Mouse (Mus musculus) bone marrow, adult 2 months (tissue): ENCODE data around the gene Ppp2r5d. TPM values are rescaled to one million over a fixed set of nuclear protein-coding genes. Genes with fewer than 3 reads are reported as not detected.

Experiments
- H3K27ac ChIP-seq: fragments of 200-500 bp; 2 replicates; pipeline ENCODE4 v1.5.1; 2012; ENCODE audit warnings: low read depth, mild to moderate bottlenecking, control low read depth, inconsistent platforms, low read length; ENCODE audit not compliant: control insufficient read depth, poor library complexity, insufficient read depth
- H3K4me1 ChIP-seq: fragments of 200-500 bp; 2 replicates; pipeline ENCODE4 v1.6.1; 2011; ENCODE audit warnings: low read length; ENCODE audit not compliant: control insufficient read depth, insufficient read depth
- H3K4me3 ChIP-seq: fragments of 200-500 bp; replicated peaks from 2 replicates; pipeline ENCODE3; 2011; ENCODE audit warnings: mild to moderate bottlenecking, low read depth, low read length, control low read depth; ENCODE audit not compliant: control insufficient read depth
- CTCF ChIP-seq: fragments of 200-500 bp; IDR thresholded peaks from 2 replicates; pipeline ENCODE4 v1.5.1; 2011; ENCODE audit warnings: low read length, control low read depth; ENCODE audit not compliant: control insufficient read depth, insufficient read depth
- POLR2A ChIP-seq: fragments of 200-500 bp; IDR thresholded peaks from 2 replicates; pipeline ENCODE4 v1.6.1; 2011; ENCODE audit warnings: low read depth, mild to moderate bottlenecking, control low read depth, low read length, borderline replicate concordance; ENCODE audit not compliant: control insufficient read depth
- WGBS: fragments of 180-500 bp; shearing (Covaris S2); methylation state at CpG from one replicate; pipeline ENCODE4 v1.1.7; 2018; 5-methylcytosine and 5-hydroxymethylcytosine counted together
- polyA plus RNA-seq: library from polyadenylated mRNA; stranded (reverse); fragments of >200 nt; gene quantifications from 2 replicates; pipeline ENCODE4 v1.2.4, GENCODE M21; 2011; ENCODE audit warnings: low replicate concordance; ENCODE audit not compliant: missing spikeins, insufficient read depth, insufficient read length

The Ppp2r5d gene
- polyA plus RNA-seq, 1 experiment: 47.1 TPM

DNA sequence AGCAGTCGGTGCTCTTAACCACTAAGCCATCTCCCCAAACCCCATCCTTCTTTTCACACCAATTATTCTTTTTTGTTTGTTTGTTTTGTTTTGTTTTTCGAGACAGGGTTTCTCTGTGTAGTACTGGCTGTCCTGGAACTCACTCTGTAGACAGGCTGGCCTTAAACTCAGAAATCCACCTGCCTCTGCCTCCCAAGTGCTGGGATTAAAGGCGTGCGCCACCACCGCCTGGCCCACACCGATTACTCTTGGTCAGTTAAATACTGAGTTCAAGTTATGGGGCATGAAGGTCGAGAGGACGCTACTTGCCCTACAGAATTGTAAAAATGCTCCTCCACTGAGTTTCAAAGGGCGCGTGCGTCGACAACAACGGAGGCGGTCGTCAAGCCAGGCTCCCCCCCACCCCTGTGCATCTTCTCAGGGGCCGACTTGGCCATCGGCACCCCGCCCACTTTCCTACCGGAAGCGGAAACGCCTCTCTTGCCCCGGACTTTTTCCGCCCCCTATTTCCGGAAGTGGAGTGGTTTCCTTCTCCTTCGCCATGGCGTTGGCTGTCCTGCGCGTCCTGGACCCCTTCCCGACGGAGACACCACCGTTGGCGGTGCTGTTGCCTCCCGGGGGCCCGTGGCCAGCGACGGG is 6.2 kb upstream of the Ppp2r5d start, which contains the start of gene Pex6:
Gene Pex6 (plus strand): TSS at position 505 of the 639 bp plus-strand sequence.
- 6% methylated on average over 36 of the region's 36 CpGs for WGBS
- Histone ChIP-seq H3K27ac (peak within 1 kb of the TSS; percentile 88), H3K4me3 (peak within 1 kb of the TSS; percentile 99), H3K4me1 (no peaks in the 10 kb centered on the region)
- TF ChIP-seq POLR2A (peak; percentile 65; the same call in 1 of the 2 replicates), CTCF (no peak)

DNA sequence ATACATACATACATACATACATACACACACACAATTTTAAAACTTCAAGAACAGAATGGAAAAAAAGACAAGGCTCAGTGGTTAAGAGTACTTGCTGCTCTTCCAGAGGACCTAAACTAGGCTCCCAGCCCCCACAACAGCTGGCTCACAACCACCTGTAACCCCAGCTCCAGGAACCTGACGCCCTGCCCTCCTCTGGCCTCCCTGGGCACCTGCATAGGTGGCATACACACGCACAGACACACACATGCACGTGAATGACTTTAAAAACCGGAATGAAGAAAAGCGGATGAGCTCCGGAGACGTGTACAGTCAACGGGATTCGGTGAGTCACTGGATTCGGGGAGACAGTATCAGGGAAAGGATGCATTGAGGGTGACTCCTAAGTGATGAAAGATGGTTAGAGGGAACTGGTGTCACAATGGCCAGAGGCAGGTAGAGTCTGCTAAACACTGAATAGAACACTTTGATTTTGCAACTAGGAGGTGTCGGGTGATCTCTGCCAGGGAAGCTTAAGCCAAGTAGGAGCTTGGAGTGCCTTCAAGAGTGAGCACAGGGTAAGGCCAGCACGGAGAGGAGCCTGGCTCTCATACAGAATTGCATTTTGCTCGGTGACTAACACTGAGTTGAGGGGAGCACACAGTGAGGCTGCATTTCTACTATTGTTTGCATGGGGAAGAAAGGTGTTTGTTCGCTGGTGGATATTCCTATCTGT is 1.6 kb upstream of the Ppp2r5d start:
- 89% methylated on average over 14 of the region's 14 CpGs for WGBS
- H3K4me3 ChIP-seq: no peak overlapping the region
- TF ChIP-seq POLR2A (no peak), CTCF (no peak)
- H3K4me1 ChIP-seq: peaks cover 4% of the 10 kb centered on the region
- H3K27ac ChIP-seq: no peak overlapping the region

DNA sequence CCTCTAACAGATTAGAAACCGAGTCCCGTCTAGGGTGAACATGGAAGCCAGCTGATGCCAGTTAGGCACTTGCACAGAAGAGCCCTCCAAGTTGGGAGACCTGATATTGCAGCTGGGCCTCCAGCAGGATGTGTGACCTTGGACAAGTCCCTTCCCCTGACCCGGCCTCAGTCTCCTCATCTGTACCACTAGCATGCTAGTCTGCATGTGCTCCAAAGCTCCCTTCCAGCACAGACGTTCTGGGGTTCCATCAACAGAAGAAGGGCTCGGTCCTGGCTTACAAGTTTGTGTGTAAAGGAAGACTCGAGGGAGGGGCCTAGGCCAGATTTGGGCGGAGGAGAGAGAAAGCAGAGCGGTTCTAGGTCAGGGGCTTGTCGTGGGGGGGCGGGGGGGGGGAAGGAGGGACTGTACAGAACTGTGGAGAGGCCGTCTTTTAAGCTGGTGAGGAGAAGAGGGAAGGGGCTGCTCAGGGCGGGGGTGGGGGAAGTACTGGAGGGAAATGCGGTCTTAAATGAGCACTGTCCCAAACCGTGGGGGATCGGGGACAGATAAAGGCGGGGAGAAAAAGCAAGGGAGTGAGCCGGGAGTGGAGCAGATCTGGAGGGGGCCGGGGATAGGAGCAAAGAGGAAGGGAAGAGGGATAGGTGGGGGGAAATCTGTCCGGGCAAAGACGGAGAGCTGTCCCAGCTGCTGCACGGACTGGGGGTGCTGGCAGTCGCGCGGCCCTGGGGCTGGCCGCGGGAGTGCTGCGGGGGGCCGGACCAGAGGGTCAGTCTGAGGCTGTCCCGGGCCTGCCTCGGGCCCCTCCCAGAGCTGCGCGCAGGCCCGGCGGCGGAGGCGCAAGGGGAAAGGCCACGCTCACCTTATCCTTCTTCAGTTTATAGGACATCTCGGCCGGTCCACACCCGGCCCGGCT is 682 bp downstream of the Ppp2r5d start:
- H3K27ac ChIP-seq: peak overlapping the region; percentile 81
- H3K4me3 ChIP-seq: peak overlapping the region; percentile 77
- H3K4me1 ChIP-seq: peaks cover 4% of the 10 kb centered on the region
- TF ChIP-seq POLR2A: no peak
- no peak for TF ChIP-seq CTCF
- 4% methylated on average over 38 of the region's 41 CpGs for WGBS

DNA sequence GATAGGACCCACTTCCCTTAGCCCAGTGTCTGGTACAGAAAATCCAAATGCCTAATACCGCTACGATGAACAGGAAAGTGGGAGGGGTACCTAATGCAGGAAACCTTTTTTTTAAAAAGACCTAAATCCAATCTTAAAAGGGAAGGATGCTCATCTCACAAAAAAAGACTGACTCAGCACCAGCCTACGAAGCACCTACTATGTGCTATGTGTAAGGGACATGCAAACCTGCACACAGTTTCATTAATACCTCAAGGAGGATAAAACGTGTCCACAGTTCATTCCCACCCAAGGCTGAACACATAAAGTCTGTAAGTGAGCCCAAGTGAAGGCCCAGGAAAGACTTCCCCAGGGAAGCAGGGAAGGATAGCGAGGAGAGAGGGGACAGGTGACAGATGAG is 2.4 kb downstream of the Ppp2r5d start:
- Histone ChIP-seq H3K27ac (no peak overlapping the region), H3K4me3 (no peak overlapping the region), H3K4me1 (peaks cover 4% of the 10 kb centered on the region)
- WGBS: 85% methylated on average over 5 of the region's 5 CpGs
- TF ChIP-seq POLR2A (no peak), CTCF (no peak)

DNA sequence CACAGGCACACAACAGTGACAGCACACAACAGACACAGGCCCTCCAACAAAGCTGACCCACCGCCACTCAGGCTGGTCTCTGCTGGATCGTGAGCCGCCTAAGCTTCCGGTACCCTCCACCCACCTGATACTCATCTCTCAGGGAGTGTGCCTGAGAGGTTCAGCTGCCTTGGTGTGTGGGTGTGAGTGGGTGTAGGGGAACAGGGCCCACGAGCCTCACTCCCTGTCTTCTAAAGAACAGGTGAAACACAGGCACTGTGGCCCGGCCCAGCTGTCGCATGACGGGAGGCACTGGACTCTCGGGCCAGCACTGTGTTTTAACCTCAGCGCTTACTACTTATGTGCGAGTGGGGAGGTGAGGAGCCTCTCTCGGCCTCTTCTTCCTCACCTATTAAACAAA is 2.8 kb downstream of the Ppp2r5d start:
- H3K27ac ChIP-seq: no peak overlapping the region
- TF ChIP-seq POLR2A: no peak
- no peak for TF ChIP-seq CTCF
- H3K4me1 ChIP-seq: peaks cover 4% of the 10 kb centered on the region
- WGBS: 84% methylated on average over 12 of the region's 12 CpGs
- H3K4me3 ChIP-seq: no peak overlapping the region

DNA sequence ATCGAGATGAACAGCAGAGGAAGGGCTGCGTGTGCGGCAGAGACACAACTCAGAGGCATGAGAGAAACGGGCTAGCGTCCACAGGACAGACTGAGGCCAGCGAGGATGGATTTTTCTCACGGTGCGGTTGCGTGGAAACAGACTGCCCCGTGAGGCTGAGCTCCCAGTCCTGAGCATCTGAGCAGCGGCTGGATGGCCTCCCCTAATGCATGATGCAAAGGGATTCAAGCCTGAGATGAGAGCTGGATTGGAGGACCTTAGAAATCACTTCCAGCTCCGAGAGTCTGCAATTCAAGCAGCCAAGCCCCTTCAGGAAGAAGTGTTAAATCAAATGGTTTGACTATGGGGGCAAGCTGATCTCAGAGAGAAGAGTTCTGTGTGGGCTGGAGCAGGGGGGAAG is 3.4 kb downstream of the Ppp2r5d start:
- TF ChIP-seq CTCF (no peak), POLR2A (no peak)
- 86% methylated on average over 12 of the region's 12 CpGs for WGBS
- H3K4me3 ChIP-seq: no peak overlapping the region
- no peak overlapping the region for H3K27ac ChIP-seq
- peaks cover 4% of the 10 kb centered on the region for H3K4me1 ChIP-seq

DNA sequence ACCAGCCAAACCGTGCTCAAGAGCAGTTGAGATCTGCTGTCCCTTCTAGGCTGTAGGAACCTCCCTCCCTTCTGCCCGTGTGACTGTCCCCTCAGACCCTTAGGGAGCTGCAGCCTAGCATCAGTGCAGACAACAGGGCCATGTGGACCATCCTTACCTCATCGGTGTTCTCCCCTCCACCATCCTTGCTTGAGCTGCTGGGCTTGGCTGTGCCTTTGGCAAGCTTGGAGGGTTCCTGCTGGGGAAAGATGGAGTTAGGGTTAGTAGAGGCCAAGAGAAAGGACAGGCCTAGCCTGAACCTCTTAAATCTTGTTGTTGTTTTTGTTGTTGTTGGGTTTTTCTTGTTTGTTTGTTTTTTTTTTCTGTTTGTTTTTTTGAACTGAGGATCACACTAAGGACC is 5.0 kb downstream of the Ppp2r5d start:
- TF ChIP-seq POLR2A: no peak
- TF ChIP-seq CTCF: no peak
- H3K4me1 ChIP-seq: peaks cover 4% of the 10 kb centered on the region
- WGBS: 80% methylated on average over 3 of the region's 3 CpGs
- no peak overlapping the region for H3K27ac ChIP-seq
- H3K4me3 ChIP-seq: no peak overlapping the region

DNA sequence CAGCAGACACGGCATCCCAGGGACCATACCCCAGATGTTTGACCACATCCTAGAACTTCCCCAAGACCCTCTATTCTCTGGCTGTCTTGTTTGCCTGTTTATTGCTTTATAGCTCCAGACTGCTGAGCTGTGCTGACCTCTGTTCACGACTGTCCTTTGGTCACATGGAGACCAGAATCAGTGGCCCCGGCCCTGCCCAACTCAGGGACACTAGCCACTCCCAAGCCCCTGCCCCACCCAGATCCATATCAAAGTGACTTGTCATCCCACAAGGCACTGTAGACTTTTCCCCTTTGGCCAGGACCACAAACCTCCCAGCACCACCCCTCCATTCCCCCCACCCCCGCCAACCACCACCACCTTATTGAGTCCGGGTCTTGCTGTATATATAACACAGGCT is 5.7 kb downstream of the Ppp2r5d start:
- TF ChIP-seq CTCF (no peak), POLR2A (no peak)
- WGBS: 75% methylated on average over 5 of the region's 5 CpGs
- H3K4me3 ChIP-seq: no peak overlapping the region
- H3K27ac ChIP-seq: no peak overlapping the region
- H3K4me1 ChIP-seq: peaks cover 4% of the 10 kb centered on the region
